Mouse (Mus musculus) adrenal gland, adult (tissue): ENCODE data around the gene Ndufv3.

Experiments used
- DNase-seq, 2 experiments: peaks; one replicate each; pipeline ENCODE4 v3.0.0; 2022 to 2023; ENCODE audit warnings: low spot score in 1 of 2; ENCODE audit not compliant: inconsistent age in 2 of 2

Ndufv3 gene

DNA sequence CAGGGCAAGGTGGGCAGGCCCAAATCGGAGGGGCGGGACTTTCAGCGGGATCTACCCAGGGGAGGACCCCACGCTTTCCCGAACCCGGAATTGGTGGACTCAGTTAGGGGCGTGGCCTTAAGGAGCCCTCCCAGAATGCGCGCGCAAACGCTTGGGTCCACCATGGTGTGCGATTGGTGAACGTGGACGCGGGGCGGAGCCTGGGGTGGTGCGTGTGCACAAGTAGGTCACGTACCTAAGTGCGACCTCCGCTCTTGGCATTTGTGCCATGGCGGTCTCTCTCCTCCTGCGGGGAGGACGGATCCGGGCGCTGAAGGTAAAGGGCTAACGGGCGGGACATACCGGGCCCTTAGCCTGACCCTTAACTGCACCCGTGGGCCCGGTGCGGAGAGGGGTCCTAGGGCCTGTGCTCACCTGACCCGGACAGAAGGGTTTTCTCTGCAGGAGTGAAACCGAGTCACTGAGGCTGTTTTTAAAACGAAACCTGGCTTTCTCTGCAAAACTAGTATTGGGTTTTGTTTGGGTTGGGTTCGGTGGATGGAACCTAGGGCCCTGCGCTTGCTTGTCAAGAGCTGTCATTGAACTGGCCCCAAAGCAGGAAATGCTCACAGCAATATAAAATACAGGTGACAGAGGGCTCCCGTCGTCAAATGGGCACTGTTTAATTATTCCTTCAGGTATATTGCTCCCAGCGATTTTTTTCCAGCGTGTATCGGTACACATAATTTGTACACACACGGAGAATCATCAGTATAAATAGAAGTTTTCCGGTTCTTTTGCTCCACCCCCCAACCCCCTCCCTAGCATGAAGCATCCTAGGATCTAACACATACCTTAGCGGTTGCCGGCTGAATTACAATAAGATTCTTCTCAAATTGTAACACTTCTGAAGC lies at the start of gene Ndufv3, which contains the start of gene Wdr4:
Gene Ndufv3 (plus strand): TSS at position 170 of the 893 bp plus-strand sequence.
Gene Wdr4 (minus strand): TSS at position 35 of the 893 bp plus-strand sequence.
- peak; percentile 99 to 100 for DNase-seq

- no peak for DNase-seq
Observed at GRCm38 (mm10) chr17:31470766-31471418, 49.0 kb upstream of the Ndufv3 start.

GRCm38 (mm10) chr17:31474388-31474787 lies 45.5 kb upstream of the Ndufv3 start:
- no peak for DNase-seq

DNA sequence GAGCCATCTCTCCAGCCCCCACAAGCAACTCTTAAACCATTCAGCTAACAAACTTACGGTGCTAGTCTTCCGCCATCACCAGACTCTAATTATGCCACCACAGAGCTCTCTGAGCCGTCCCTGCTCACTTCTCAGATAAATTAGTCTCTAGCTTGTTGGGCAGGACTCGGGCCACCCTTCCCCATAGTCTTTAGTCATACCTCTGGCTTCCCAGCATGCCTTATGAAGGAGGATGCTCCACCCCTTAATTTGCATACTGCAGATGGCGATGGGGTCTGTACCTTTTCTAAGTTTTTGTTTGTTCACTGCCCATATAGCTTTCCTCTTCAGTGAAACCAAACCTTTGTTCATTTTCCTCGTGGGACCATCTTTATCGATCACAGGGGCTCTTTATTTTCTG lies 41.3 kb upstream of the Ndufv3 start:
- no peak for DNase-seq

DNA sequence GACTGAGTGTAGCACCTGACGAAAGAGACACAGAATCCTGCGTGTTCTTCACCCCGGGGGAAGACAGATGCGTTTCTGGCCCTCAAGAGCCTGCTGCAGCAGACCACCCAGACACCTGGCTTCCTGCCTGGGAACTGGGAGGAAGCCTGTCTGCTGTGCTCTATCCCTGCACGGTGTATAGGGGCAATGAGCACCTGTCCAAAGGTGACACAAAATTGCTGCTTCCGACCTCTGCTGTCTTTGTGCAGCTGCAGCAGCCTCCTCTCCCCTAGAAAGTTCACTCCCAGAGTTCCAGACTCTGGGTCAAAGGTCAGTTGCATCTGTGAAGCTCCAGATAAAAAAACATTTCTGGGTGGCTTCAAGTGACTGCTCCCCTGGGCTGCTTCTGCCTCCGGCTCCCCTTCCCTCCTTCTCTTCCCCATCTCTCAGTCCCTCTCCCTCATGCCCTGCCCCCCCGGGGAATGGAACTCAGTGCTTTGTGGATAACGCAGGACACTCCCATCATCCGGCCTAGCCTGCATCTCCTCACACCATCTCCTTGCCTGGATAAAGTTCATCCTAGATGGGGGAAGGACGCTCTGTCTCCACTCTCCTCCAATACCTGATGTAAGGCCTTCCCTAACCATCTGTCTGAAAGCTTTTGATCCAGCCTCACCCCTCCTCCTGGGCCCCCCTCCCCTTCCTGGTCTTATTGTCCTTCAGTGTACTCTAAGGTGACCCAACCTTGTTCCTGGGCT lies 40.6 kb upstream of the Ndufv3 start:
- DNase-seq = no peak

DNA sequence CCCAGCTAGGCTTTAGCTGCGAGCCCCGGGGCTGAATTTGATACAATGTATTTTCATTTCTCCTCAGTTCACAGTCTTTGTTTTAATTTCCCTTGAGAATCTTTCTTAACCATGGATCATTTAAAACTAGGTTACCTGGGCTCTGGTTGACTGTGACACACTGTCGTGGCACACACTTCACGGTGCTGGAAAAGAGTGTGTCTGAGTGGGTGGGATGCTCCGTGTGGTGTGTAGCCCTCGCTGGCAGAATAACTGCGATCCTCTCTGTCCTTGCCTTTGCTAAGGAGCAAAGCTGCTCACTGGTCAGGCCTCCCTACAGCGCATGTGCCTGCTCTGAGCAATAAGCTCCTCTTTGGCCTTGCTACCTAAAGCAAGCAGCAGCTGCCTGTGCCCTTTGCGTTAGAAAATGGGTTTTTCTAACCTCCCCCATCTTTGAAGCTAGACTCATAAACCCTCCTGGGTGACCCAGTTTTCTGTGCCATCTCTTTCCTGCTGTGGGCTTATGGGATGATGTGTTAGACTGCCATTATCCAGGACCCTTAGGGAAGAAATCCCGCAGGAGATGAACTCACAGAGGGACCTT lies 33.2 kb upstream of the Ndufv3 start:
- DNase-seq = no peak

- DNase-seq = no peak
Observed at GRCm38 (mm10) chr17:31487433-31488060, 32.4 kb upstream of the Ndufv3 start.

- no peak for DNase-seq
Observed at GRCm38 (mm10) chr17:31491355-31491754, 28.6 kb upstream of the Ndufv3 start.

DNA sequence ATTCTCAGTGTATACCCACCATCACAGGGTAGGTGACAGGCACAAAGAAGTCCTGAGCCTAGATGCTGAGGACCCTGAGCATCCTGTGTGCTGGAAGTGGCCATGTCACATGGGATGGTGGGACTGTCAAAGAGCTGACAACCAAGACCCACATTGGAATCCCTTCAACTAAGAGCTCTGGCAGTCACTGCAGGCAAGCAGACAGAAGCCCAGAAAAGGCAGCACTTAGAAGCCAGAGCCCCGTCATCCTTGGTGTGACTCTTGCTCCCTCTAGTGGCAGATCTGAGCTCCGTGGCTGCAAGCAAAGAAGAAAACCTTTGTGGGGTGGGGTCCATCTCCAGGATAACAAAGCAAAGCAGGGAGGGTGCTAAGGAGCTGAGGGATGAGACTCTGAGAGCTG lies 27.5 kb upstream of the Ndufv3 start:
- peak; percentile 69 to 92 for DNase-seq

GRCm38 (mm10) chr17:31494989-31495388 lies 24.9 kb upstream of the Ndufv3 start:
- DNase-seq = no peak

DNA sequence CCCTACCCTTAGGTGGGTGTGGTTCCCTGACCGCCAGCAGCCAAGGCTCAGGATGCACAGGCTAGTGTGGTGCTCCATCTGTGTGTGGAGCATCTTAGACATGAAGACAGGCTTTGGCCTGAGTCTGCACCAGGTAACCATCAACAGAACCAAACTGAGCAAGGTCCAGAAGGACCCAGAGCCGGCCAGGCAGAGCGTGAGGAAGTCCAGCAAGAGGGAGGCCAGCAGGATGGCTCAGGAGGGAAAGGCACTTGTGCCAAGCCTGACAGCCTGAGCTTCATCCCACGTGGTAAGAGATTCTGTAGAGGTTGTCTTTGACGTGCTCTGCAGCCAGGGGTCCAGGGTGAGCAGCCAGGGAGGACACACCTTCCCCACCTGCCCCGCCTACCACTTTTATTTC lies 22.2 kb upstream of the Ndufv3 start:
- DNase-seq = no peak

- DNase-seq = no peak
Observed at GRCm38 (mm10) chr17:31499725-31500124, 20.2 kb upstream of the Ndufv3 start.

GRCm38 (mm10) chr17:31500416-31500815 lies 19.5 kb upstream of the Ndufv3 start:
- DNase-seq = no peak

GRCm38 (mm10) chr17:31500908-31501307 lies 19.0 kb upstream of the Ndufv3 start:
- no peak for DNase-seq

DNA sequence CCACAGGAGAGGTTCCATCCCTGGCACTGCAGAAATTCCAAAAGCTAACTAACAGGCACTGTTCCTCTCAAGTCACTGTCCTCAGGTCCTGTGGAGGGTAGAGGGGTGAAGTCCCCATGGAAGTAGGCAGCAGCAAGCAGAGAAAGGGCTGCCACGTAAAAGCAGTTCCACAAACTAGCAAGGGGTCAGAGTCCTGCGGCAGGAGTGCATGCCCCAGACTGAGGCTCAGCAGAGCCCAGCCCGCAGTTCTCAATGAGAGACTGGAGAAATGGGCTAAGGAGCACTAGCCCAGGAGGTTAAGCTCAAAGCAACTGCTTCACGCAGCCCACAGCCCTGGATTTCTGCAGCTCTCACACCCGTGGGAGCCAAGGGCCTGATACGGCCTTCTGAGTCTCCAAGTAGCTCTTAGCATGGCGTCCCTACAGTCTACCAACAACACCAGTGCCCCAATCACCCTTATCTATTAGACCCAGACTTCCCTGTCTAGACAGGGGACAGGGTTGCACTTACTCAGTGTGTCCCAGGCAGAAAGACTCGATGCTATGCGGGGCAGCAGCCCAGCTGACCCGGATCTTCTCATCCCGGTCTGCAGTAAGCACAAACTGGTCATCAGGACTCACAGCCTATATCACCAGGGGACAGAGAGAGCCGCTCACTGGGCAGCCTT lies 17.5 kb upstream of the Ndufv3 start:
- DNase-seq = no peak

- no peak for DNase-seq
Observed at GRCm38 (mm10) chr17:31503337-31503736, 16.6 kb upstream of the Ndufv3 start.

DNA sequence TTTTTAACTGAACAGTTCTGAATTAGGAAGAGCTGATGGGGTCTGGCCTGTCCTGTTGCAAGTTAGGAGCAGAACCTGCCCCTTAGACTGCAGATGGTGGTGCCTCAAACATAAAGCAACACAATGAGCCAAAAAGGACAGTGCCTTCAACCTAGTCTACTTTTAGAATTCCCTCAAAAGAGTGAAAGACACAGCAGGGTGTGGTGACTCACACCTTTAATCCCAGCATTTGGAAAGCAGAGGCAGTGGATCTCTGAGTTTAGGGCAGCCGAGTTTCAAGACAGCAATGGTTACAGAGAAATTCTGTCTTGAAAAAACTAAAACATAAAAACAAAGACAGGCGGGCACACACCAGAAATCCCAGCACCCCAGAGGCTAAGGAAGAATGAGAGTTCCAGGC lies 16.0 kb upstream of the Ndufv3 start:
- no peak for DNase-seq

DNA sequence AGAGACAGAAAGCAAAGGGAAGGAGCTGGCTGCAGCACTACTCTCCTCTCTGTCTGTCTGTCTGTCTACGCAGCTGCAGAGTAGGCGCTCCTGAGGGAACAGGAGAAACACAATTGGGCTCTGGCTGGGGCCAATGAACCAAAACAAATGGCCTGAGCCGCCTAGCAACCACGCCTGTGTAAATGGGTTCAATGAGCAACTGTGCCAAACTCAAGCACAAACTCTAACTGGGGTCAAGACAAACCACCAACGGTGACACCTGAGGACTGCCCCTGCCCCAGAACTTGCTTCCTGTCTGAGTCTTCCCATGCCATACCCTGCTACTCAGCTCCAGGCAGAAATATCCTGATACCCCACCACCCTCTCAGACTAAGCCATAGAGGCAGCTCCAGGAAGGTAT lies 14.9 kb upstream of the Ndufv3 start:
- DNase-seq = no peak

- no peak for DNase-seq
Observed at GRCm38 (mm10) chr17:31506282-31506681, 13.6 kb upstream of the Ndufv3 start.

- DNase-seq = no peak
Observed at GRCm38 (mm10) chr17:31510944-31511343, 9.0 kb upstream of the Ndufv3 start.
